Mouse (Mus musculus): ENCODE measurements around the gene Parp16.

DNA sequence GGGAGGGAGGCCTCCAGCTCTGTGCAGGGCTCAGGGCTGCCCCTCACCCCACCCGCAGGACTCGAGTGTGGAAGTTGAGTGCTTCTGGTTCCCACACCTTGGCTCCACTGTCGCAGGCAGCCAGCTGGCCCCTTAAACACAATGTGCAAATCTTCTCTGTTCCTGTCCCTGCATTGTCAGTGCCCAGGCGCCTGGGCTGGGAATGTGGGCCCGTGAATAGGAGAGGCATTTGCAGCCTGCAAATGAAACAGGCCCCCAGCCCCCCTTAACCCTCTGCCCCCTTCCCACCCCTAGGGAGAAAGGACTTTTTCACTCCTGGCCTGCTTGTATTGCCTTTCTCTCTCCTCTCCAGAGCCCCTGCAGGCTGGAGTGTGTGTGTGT, 41.8 kb upstream of the Parp16 start:
- no peak for TF ChIP-seq POLR2A (IDR thresholded peaks at IDR 0.05; ENCODE audit: borderline replicate concordance, low read depth, low read length)
- no peak for TF ChIP-seq CTCF (IDR thresholded peaks at IDR 0.05; ENCODE audit: low read depth, low read length)
